Mouse (Mus musculus): Measurements from ENCODE around the gene Ano9.

DNA sequence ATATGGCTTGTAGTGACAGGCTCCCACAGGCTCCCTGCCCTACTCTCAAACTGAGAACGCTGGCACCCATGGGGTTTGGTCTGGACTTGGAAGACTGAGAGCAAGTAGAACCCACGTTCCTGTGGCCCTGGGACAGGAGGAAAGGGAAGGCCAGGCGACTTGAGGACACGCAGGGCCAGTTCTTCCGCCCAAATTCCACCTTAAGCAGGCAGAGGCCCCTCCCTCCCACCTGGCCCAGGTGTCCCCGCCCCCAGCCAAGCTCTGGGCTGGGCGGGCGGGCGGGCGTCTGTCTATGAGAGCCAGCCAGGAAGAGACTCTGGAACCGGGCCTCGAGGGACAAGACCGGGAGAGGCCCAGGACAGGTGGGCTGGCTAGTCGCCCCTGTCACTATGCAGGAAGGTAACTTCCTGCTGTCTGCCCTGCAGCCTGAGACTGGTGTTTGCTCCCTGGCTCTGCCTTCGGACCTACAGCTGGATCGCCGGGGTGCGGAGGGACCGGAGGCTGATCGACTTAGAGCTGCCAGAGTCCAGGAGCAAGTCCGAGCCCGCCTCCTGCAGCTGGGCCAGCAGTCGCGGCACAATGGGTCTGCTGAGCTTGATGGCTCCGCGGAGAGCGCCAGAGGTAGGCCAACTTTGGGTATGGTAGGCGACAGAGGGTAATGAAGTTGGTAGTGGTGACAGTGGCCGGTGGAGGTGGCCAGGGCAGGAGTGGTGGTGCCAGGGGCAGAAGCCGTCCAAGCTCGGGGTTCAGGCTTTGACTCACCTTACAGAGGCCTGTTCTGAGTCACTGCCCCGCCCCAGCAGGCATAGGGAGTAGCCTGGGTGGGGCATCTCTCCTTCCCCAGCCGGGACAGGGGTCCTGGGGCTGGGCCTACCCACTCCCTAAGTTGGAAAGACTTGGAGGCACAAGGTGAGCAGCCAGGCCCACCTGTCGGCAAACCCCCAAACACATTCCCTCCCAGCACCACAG is 37.8 kb downstream of the Ano9 start:
- TF ChIP-seq CTCF (IDR thresholded peaks at IDR 0.05; ENCODE audit: low read depth, low read length) (no peak), POLR2A (IDR thresholded peaks at IDR 0.05; ENCODE audit: extremely low read depth, insufficient read depth, low read length) (no peak)

All from liver, adult 2 months (tissue).